14 mouse cellular contexts compared by ENCODE assay signal in genomic region chr10:111834280-111834679, GRCm38 (mm10).
DNase-seq lines count a peak whose midpoint lies in the region; ATAC-seq lines count a peak whose summit lies in the region.
"Had no signal": no experiment of that assay in that cellular context is flagged by ENCODE, and none has a peak within 500 bp of the region (broad histone marks: within the 10 kb centered on the region; RNA-seq: fewer than 3 reads in every experiment).

No protein-coding gene starts in this region.

- no peak for ATAC-seq in midbrain, embryonic 11.5 days (ENCODE audit: low FRiP score)
- no peak for ATAC-seq in midbrain, embryonic 13.5 days
- peak; percentile 88 for ATAC-seq in megakaryocyte progenitor cell, adult 5-6 weeks (replicated peaks; ENCODE audit: poor library complexity)
- ATAC-seq: forebrain, embryonic 14.5 days had no signal

- H3K4me1 ChIP-seq in midbrain, embryonic 11.5 days (ENCODE audit: control insufficient read depth, insufficient read depth, low read length): peaks cover 7% of the 10 kb centered on the region
- H3K4me1 ChIP-seq in midbrain, embryonic 13.5 days (replicated peaks): peaks cover 18% of the 10 kb centered on the region

- no peak overlapping the region for H3K4me2 ChIP-seq in midbrain, embryonic 11.5 days
- no peak overlapping the region for H3K4me2 ChIP-seq in midbrain, embryonic 13.5 days (replicated peaks)
- H3K4me2 ChIP-seq: embryonic facial prominence, embryonic 13.5 days; lung, embryonic 15.5 days had no signal

- peak; percentile 15 for DNase-seq in adrenal gland, postnatal 14 days
- no peak for DNase-seq in adrenal gland, adult 2 months
- peak; percentile 84 for DNase-seq in midbrain, embryonic 11.5 days (ENCODE audit: low spot score, missing footprints)
- peak; percentile 54 for DNase-seq in liver
- no peak for DNase-seq in urinary bladder, postnatal 10 days (ENCODE audit: low spot score)
- DNase-seq in spleen, postnatal 14 days (ENCODE audit: low spot score in 2 of 2): no peak
- DNase-seq: cerebellum, adult 9-10 months; thymus, adult 18-20 months had no signal

- no peaks in the 10 kb centered on the region for H3K27me3 ChIP-seq in midbrain, embryonic 11.5 days (ENCODE audit: control insufficient read depth, insufficient read depth, low read length)
- no peaks in the 10 kb centered on the region; the same call in 1 of the 2 replicates for H3K27me3 ChIP-seq in midbrain, embryonic 13.5 days
- H3K27me3 ChIP-seq: embryonic facial prominence, embryonic 13.5 days; lung, embryonic 15.5 days had no signal

- 72% methylated on average over 5 of the region's 5 CpGs for WGBS in midbrain, embryonic 11.5 days
- 84% methylated on average over 5 of the region's 5 CpGs for WGBS in midbrain, embryonic 13.5 days

- no peaks in the 10 kb centered on the region for H3K36me3 ChIP-seq in midbrain, embryonic 11.5 days (ENCODE audit: control insufficient read depth, insufficient read depth, low read length)
- H3K36me3 ChIP-seq in midbrain, embryonic 13.5 days: no peaks in the 10 kb centered on the region
- H3K36me3 ChIP-seq: embryonic facial prominence, embryonic 13.5 days; lung, embryonic 15.5 days had no signal

- H3K27ac ChIP-seq in midbrain, embryonic 11.5 days (ENCODE audit: low read depth, low read length): no peak overlapping the region
- H3K27ac ChIP-seq in midbrain, embryonic 13.5 days: no peak overlapping the region
- H3K27ac ChIP-seq: embryonic facial prominence, embryonic 13.5 days; layer of hippocampus, adult 2 months had no signal

- H3K4me3 ChIP-seq in midbrain, embryonic 11.5 days (ENCODE audit: low read depth, low read length): no peak overlapping the region
- H3K4me3 ChIP-seq in midbrain, embryonic 13.5 days (replicated peaks): no peak overlapping the region
- H3K4me3 ChIP-seq: embryonic facial prominence, embryonic 13.5 days; layer of hippocampus, adult 2 months; lung, embryonic 15.5 days had no signal

- no peaks in the 10 kb centered on the region for H3K9me3 ChIP-seq in midbrain, embryonic 11.5 days (ENCODE audit: control insufficient read depth, low read length)
- H3K9me3 ChIP-seq in midbrain, embryonic 13.5 days: no peaks in the 10 kb centered on the region
- H3K9me3 ChIP-seq: embryonic facial prominence, embryonic 13.5 days; lung, embryonic 15.5 days had no signal

- H3K9ac ChIP-seq in midbrain, embryonic 11.5 days (ENCODE audit: low read length): no peak overlapping the region
- H3K9ac ChIP-seq in midbrain, embryonic 13.5 days (replicated peaks): no peak overlapping the region
- H3K9ac ChIP-seq: embryonic facial prominence, embryonic 13.5 days; lung, embryonic 15.5 days had no signal

Comparison
In these comparisons a context has a peak if more than half of its experiments do, and no peak if none do; other contexts are left out.
1. DNase-seq: peak in adrenal gland, postnatal 14 days (single experiment), midbrain, embryonic 11.5 days (single experiment) and liver (single experiment); none in adrenal gland, adult 2 months (single experiment), urinary bladder, postnatal 10 days (single experiment) and spleen, postnatal 14 days (0 of 2).